Mouse (Mus musculus): ENCODE results near the gene Slc18b1.
"Not testable (repeated sequence)": the region's sequence is repeated elsewhere in the genome, so short reads cannot be mapped to it uniquely, and the experiment has no call there.

Gene Slc18b1

GRCm38 (mm10) chr10:23796551-23797503 lies at the start of gene Slc18b1:
Gene Slc18b1 (plus strand): TSS chr10:23796986.
- no peak for DNase-seq (ENCODE audit: low read depth in 1 of 2, low spot score in 2 of 2)

- no peak for DNase-seq (ENCODE audit: low read depth in 1 of 2, low spot score in 2 of 2)
These were observed 42.6 kb upstream of the Slc18b1 start for GRCm38 (mm10) chr10:23754166-23754565.

GRCm38 (mm10) chr10:23777288-23777945 lies 19.4 kb upstream of the Slc18b1 start:
- DNase-seq (ENCODE audit: low read depth in 1 of 2, low spot score in 2 of 2) = no peak

- DNase-seq (ENCODE audit: low read depth in 1 of 2, low spot score in 2 of 2) = no peak
These were observed 16.1 kb upstream of the Slc18b1 start for GRCm38 (mm10) chr10:23780539-23781275.

- DNase-seq (ENCODE audit: low read depth in 1 of 2, low spot score in 2 of 2) = no peak
These were observed 14.7 kb upstream of the Slc18b1 start for GRCm38 (mm10) chr10:23781760-23782735.

GRCm38 (mm10) chr10:23782855-23783492 lies 13.8 kb upstream of the Slc18b1 start:
- DNase-seq (ENCODE audit: low read depth in 1 of 2, low spot score in 2 of 2) = no peak

GRCm38 (mm10) chr10:23783493-23783884 lies 13.3 kb upstream of the Slc18b1 start:
- DNase-seq (ENCODE audit: low read depth in 1 of 2, low spot score in 2 of 2) = no peak

GRCm38 (mm10) chr10:23784121-23784520 lies 12.7 kb upstream of the Slc18b1 start:
- no peak for DNase-seq (ENCODE audit: low read depth in 1 of 2, low spot score in 2 of 2)

GRCm38 (mm10) chr10:23785599-23785998 lies 11.2 kb upstream of the Slc18b1 start:
- DNase-seq (ENCODE audit: low read depth in 1 of 2, low spot score in 2 of 2) = not testable (repeated sequence)

- no peak for DNase-seq (ENCODE audit: low read depth in 1 of 2, low spot score in 2 of 2)
These were observed 10.7 kb upstream of the Slc18b1 start for GRCm38 (mm10) chr10:23786040-23786439.

- DNase-seq (ENCODE audit: low read depth in 1 of 2, low spot score in 2 of 2) = peak in 1 of 2 experiments; percentile 14
These were observed 10.2 kb upstream of the Slc18b1 start for GRCm38 (mm10) chr10:23786631-23787038.

- DNase-seq (ENCODE audit: low read depth in 1 of 2, low spot score in 2 of 2) = peak; percentile 96 to 99
These were observed 9.5 kb upstream of the Slc18b1 start, which contains the start of gene Rps12 for GRCm38 (mm10) chr10:23787062-23787821. Gene Rps12 (minus strand): TSS chr10:23787275.

- DNase-seq (ENCODE audit: low read depth in 1 of 2, low spot score in 2 of 2) = no peak
These were observed 8.7 kb upstream of the Slc18b1 start for GRCm38 (mm10) chr10:23788056-23788600.

- no peak for DNase-seq (ENCODE audit: low read depth in 1 of 2, low spot score in 2 of 2)
These were observed 790 bp upstream of the Slc18b1 start for GRCm38 (mm10) chr10:23795871-23796520.

- no peak for DNase-seq (ENCODE audit: low read depth in 1 of 2, low spot score in 2 of 2)
These were observed 820 bp downstream of the Slc18b1 start for GRCm38 (mm10) chr10:23797606-23798005.

- no peak for DNase-seq (ENCODE audit: low read depth in 1 of 2, low spot score in 2 of 2)
These were observed 1.4 kb downstream of the Slc18b1 start for GRCm38 (mm10) chr10:23798142-23798541.

- no peak for DNase-seq (ENCODE audit: low read depth in 1 of 2, low spot score in 2 of 2)
These were observed 3.1 kb downstream of the Slc18b1 start for GRCm38 (mm10) chr10:23799933-23800332.

GRCm38 (mm10) chr10:23802911-23803310 lies 6.1 kb downstream of the Slc18b1 start:
- DNase-seq (ENCODE audit: low read depth in 1 of 2, low spot score in 2 of 2) = no peak
